Mouse (Mus musculus): ENCODE data around the gene Zfr2. TPM values are rescaled to one million over a fixed set of nuclear protein-coding genes. Genes with fewer than 3 reads are reported as not detected.

The Zfr2 gene
- polyA plus RNA-seq, 1 experiment: 0.19 TPM

DNA sequence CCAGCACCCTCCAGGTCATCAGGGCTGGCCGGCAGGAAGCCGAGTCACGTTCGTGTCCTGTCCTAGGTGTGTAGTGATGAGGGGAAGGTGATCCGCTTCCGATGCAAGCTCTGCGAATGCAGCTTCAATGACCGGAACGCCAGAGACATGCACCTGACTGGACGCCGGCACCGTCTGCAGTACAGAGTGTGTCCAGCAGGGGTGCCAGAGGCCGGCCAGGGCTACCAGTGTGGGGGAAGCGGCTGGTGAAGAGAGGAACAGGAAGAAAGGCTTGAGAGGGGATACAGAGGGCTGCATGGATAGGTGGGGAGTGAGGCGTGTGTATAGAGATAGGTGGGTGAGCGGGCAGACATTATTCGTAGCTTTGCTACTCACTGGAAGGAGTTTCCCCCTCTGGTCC, 11.6 kb downstream of the Zfr2 start:
- H3K27me3 ChIP-seq (ENCODE audit: control insufficient read depth, insufficient read depth, insufficient read length): peaks cover 31% of the 10 kb centered on the region
- TF ChIP-seq MYOG (IDR thresholded peaks at IDR 0.05; ENCODE audit: control insufficient read depth, extremely low read depth, insufficient read length) (no peak), MAX (IDR thresholded peaks at IDR 0.05) (no peak), FOSL1 (IDR thresholded peaks at IDR 0.05; ENCODE audit: insufficient read depth, low read length, poor library complexity, severe bottlenecking) (no peak), CTCF (IDR thresholded peaks at IDR 0.05; ENCODE audit: control insufficient read depth, insufficient read depth, insufficient read length) (peak; percentile 77)

DNA sequence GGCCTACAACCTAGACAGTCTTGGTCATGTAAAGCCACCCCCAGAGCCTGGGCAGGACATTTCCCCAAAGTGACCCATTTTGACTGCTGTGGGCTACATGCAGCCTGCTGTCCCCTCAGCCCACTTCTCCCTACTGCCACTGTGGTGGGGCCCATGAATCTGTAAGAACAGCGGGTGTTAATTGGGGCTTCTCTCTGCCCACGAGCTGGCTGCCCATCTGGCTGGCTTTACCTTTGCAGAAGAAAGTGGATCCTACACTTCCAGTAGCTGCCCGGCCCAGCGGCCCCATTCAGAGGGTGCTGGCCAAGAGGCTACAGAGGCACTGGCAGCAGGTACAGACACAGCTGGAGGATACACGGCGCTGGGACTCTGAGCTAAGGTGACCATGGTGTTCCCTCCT, 12.2 kb downstream of the Zfr2 start:
- H3K79me3 ChIP-seq (ENCODE audit: low read depth): no peaks in the 10 kb centered on the region
- no peak for TF ChIP-seq FOSL1 (IDR thresholded peaks at IDR 0.05; ENCODE audit: insufficient read depth, low read length, poor library complexity, severe bottlenecking)
- no peak for TF ChIP-seq USF1 (IDR thresholded peaks at IDR 0.05; ENCODE audit: low read depth)
- no peak for TF ChIP-seq MAX (IDR thresholded peaks at IDR 0.05)
- TF ChIP-seq MYOD1 (IDR thresholded peaks at IDR 0.05; ENCODE audit: control insufficient read depth, insufficient read length, low read depth): no peak
- no peak for TF ChIP-seq MYOG (IDR thresholded peaks at IDR 0.05; ENCODE audit: control insufficient read depth, extremely low read depth, insufficient read length)
- TF ChIP-seq CEBPB (IDR thresholded peaks at IDR 0.05; ENCODE audit: low read depth): no peak
- no peak for TF ChIP-seq CTCF (IDR thresholded peaks at IDR 0.05; ENCODE audit: control insufficient read depth, insufficient read depth, insufficient read length)
- H3K79me2 ChIP-seq (ENCODE audit: control insufficient read depth, insufficient read depth): no peaks in the 10 kb centered on the region
- no peak overlapping the region for H3K4me3 ChIP-seq (ENCODE audit: insufficient read depth, poor library complexity, severe bottlenecking)
- H3K36me3 ChIP-seq (ENCODE audit: control insufficient read depth, insufficient read depth): no peaks in the 10 kb centered on the region
- H3ac ChIP-seq (ENCODE audit: control insufficient read depth, insufficient read length, low read depth): no peak overlapping the region
- peaks cover 31% of the 10 kb centered on the region for H3K27me3 ChIP-seq (ENCODE audit: control insufficient read depth, insufficient read depth, insufficient read length)

More for the DNA sequence above, 11.6 kb downstream of the Zfr2 start:
- H3K79me2 ChIP-seq (ENCODE audit: control insufficient read depth, insufficient read depth): no peaks in the 10 kb centered on the region
- H3K36me3 ChIP-seq (ENCODE audit: control insufficient read depth, insufficient read depth): no peaks in the 10 kb centered on the region
- no peaks in the 10 kb centered on the region for H3K79me3 ChIP-seq (ENCODE audit: low read depth)
- no peak overlapping the region for H3ac ChIP-seq (ENCODE audit: control insufficient read depth, insufficient read length, low read depth)
- H3K4me3 ChIP-seq (ENCODE audit: insufficient read depth, poor library complexity, severe bottlenecking): no peak overlapping the region

DNA sequence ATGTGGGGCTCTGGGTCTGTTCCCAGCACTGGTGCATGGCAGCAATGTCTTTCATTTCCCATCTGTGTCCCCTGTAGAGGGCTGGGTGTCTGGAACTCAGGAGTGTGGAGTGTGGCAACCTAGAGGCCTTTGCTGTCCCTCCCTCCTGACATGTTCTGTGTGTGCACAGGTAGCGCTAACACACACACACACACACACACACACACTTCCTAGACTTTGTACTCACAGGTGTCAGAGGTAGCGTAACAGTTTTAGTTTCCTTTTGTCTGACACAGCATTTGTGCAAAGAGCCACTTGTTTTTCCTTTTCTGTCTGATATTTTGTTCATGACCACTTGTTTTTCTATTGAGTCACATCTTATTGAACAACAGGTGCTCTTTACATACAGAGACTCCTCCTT, 14.8 kb downstream of the Zfr2 start:
- Histone ChIP-seq H3K27me3 (ENCODE audit: control insufficient read depth, insufficient read depth, insufficient read length) (peaks cover 17% of the 10 kb centered on the region), H3K4me3 (ENCODE audit: insufficient read depth, poor library complexity, severe bottlenecking) (no peak overlapping the region), H3K79me3 (ENCODE audit: low read depth) (no peaks in the 10 kb centered on the region), H3K79me2 (ENCODE audit: control insufficient read depth, insufficient read depth) (no peaks in the 10 kb centered on the region), H3K36me3 (ENCODE audit: control insufficient read depth, insufficient read depth) (no peaks in the 10 kb centered on the region), H3ac (ENCODE audit: control insufficient read depth, insufficient read length, low read depth) (no peak overlapping the region)
- TF ChIP-seq CTCF (IDR thresholded peaks at IDR 0.05; ENCODE audit: control insufficient read depth, insufficient read depth, insufficient read length): no peak
- TF ChIP-seq MYOD1 (IDR thresholded peaks at IDR 0.05; ENCODE audit: control insufficient read depth, insufficient read length, low read depth): no peak
- no peak for TF ChIP-seq USF1 (IDR thresholded peaks at IDR 0.05; ENCODE audit: low read depth)
- no peak for TF ChIP-seq MYOG (IDR thresholded peaks at IDR 0.05; ENCODE audit: control insufficient read depth, extremely low read depth, insufficient read length)
- no peak for TF ChIP-seq MAX (IDR thresholded peaks at IDR 0.05)
- no peak for TF ChIP-seq CEBPB (IDR thresholded peaks at IDR 0.05; ENCODE audit: low read depth)
- TF ChIP-seq FOSL1 (IDR thresholded peaks at IDR 0.05; ENCODE audit: insufficient read depth, low read length, poor library complexity, severe bottlenecking): no peak

- no peak overlapping the region for H3ac ChIP-seq (ENCODE audit: control insufficient read depth, insufficient read length, low read depth)
- H3K79me2 ChIP-seq (ENCODE audit: control insufficient read depth, insufficient read depth): no peaks in the 10 kb centered on the region
- H3K27me3 ChIP-seq (ENCODE audit: control insufficient read depth, insufficient read depth, insufficient read length): peaks cover 3% of the 10 kb centered on the region
- TF ChIP-seq FOSL1 (IDR thresholded peaks at IDR 0.05; ENCODE audit: insufficient read depth, low read length, poor library complexity, severe bottlenecking) (no peak), USF1 (IDR thresholded peaks at IDR 0.05; ENCODE audit: low read depth) (no peak), MAX (IDR thresholded peaks at IDR 0.05) (no peak), MYOD1 (IDR thresholded peaks at IDR 0.05; ENCODE audit: control insufficient read depth, insufficient read length, low read depth) (no peak), CEBPB (IDR thresholded peaks at IDR 0.05; ENCODE audit: low read depth) (no peak), MYOG (IDR thresholded peaks at IDR 0.05; ENCODE audit: control insufficient read depth, extremely low read depth, insufficient read length) (no peak), CTCF (IDR thresholded peaks at IDR 0.05; ENCODE audit: control insufficient read depth, insufficient read depth, insufficient read length) (no peak)
- H3K36me3 ChIP-seq (ENCODE audit: control insufficient read depth, insufficient read depth): no peaks in the 10 kb centered on the region
- no peaks in the 10 kb centered on the region for H3K79me3 ChIP-seq (ENCODE audit: low read depth)
- no peak overlapping the region for H3K4me3 ChIP-seq (ENCODE audit: insufficient read depth, poor library complexity, severe bottlenecking)
Observed at GRCm38 (mm10) chr10:81249442-81249841, 16.5 kb downstream of the Zfr2 start.

DNA sequence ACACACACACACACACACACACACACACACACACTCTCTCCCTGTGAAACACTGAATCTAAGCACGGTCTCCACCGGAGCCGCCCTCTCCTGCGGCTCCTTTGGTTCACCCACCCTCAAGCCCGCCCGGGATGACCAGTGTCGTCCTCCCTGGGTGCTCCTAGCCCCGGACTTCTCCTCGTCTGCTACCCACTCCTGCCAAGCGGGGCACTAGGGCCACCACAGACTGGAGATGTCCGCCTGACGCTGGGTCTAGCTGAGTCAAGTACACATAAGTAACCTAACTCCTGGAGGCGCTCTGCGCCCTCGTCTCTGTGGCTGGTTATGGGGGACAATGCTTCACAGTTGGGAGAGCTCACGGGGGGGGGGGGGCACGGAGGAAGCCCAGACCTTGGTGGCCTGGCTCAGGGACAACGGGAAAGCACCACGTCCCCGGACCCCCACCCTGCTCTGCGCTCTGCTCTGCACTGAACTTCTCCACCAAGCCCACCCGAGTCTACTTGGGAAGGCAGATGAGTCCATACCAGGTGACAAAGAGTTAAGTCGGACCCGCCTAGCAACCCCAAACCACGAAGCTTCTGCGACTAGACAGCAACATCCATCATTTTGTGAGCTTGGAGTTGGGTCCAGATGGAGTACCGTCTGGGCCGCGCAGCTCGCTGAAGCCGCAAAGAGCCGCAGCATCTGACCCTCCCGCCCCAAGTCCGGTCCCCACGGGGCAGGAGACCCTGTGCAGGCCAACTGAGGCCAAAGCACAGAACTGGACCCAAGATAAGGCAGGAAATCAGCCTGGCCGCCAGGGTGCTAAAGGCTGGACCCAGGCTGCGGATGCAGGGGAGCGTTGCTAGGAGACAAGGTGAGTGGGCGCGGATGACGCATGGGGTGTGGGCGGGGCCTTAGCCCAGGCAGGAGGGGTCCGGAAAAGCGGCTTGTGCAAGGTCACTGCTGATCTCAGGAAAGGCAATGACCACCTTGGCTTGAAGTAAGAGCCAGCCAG, 19.8 kb downstream of the Zfr2 start, which contains the start of gene Matk:
Matk (plus strand) TSS at position 512 of the 996 bp plus-strand sequence.
- H3K27me3 ChIP-seq (ENCODE audit: control insufficient read depth, insufficient read depth, insufficient read length): no peaks in the 10 kb centered on the region

More for the DNA sequence above, 19.8 kb downstream of the Zfr2 start, which contains the start of gene Matk:
- Histone ChIP-seq H3ac (ENCODE audit: control insufficient read depth, insufficient read length, low read depth) (no peak within 1 kb of the TSS), H3K79me2 (ENCODE audit: control insufficient read depth, insufficient read depth) (no peaks in the 10 kb centered on the region), H3K4me3 (ENCODE audit: insufficient read depth, poor library complexity, severe bottlenecking) (no peak within 1 kb of the TSS), H3K36me3 (ENCODE audit: control insufficient read depth, insufficient read depth) (no peaks in the 10 kb centered on the region), H3K79me3 (ENCODE audit: low read depth) (no peaks in the 10 kb centered on the region)
- TF ChIP-seq USF1 (IDR thresholded peaks at IDR 0.05; ENCODE audit: low read depth) (no peak), MAX (IDR thresholded peaks at IDR 0.05) (no peak), CEBPB (IDR thresholded peaks at IDR 0.05; ENCODE audit: low read depth) (no peak), FOSL1 (IDR thresholded peaks at IDR 0.05; ENCODE audit: insufficient read depth, low read length, poor library complexity, severe bottlenecking) (no peak), CTCF (IDR thresholded peaks at IDR 0.05; ENCODE audit: control insufficient read depth, insufficient read depth, insufficient read length) (no peak), MYOG (IDR thresholded peaks at IDR 0.05; ENCODE audit: control insufficient read depth, extremely low read depth, insufficient read length) (no peak)
